Mouse (Mus musculus) A20 (cell line): ENCODE data around the gene 4930435E12Rik.

Experiments used
- DNase-seq: peaks from one replicate; pipeline ENCODE4 v3.0.0-alpha.2; 2011; ENCODE audit warnings: low read depth, low spot score

The 4930435E12Rik gene

GRCm38 (mm10) chr16:38828649-38829048 lies at the start of gene 4930435E12Rik:
4930435E12Rik (minus strand) TSS chr16:38828749.
- DNase-seq, result no peak

- no peak for DNase-seq
Observed at GRCm38 (mm10) chr16:38874481-38874880, 45.9 kb upstream of the 4930435E12Rik start.

- DNase-seq, result no peak
Observed at GRCm38 (mm10) chr16:38873231-38873630, 44.7 kb upstream of the 4930435E12Rik start.

GRCm38 (mm10) chr16:38864358-38864757 lies 35.8 kb upstream of the 4930435E12Rik start:
- no peak for DNase-seq

- DNase-seq, result no peak
Observed at GRCm38 (mm10) chr16:38860548-38860947, 32.0 kb upstream of the 4930435E12Rik start.

GRCm38 (mm10) chr16:38858120-38858749 lies 29.7 kb upstream of the 4930435E12Rik start:
- DNase-seq, result peak; percentile 48

- peak; percentile 70 for DNase-seq
Observed at GRCm38 (mm10) chr16:38812521-38812920, 16.0 kb downstream of the 4930435E12Rik start.

GRCm38 (mm10) chr16:38810196-38810595 lies 18.4 kb downstream of the 4930435E12Rik start:
- no peak for DNase-seq

GRCm38 (mm10) chr16:38807796-38808195 lies 20.8 kb downstream of the 4930435E12Rik start:
- DNase-seq, result peak; percentile 67

- DNase-seq, result no peak
Observed at GRCm38 (mm10) chr16:38800091-38800490, 28.5 kb downstream of the 4930435E12Rik start, which contains the start of gene Upk1b. Upk1b (minus strand) TSS chr16:38800328.

- DNase-seq, result no peak
Observed at GRCm38 (mm10) chr16:38798957-38799450, 29.5 kb downstream of the 4930435E12Rik start.

GRCm38 (mm10) chr16:38793120-38793519 lies 35.4 kb downstream of the 4930435E12Rik start:
- DNase-seq, result no peak

GRCm38 (mm10) chr16:38789966-38790365 lies 38.6 kb downstream of the 4930435E12Rik start:
- no peak for DNase-seq

GRCm38 (mm10) chr16:38789016-38789415 lies 39.5 kb downstream of the 4930435E12Rik start:
- DNase-seq, result no peak

- DNase-seq, result no peak
Observed at GRCm38 (mm10) chr16:38785301-38785700, 43.2 kb downstream of the 4930435E12Rik start.

- no peak for DNase-seq
Observed at GRCm38 (mm10) chr16:38782524-38783067, 46.0 kb downstream of the 4930435E12Rik start.

- no peak for DNase-seq
Observed at GRCm38 (mm10) chr16:38781946-38782345, 46.6 kb downstream of the 4930435E12Rik start.

GRCm38 (mm10) chr16:38780960-38781572 lies 47.5 kb downstream of the 4930435E12Rik start:
- no peak for DNase-seq

- no peak for DNase-seq
Observed at GRCm38 (mm10) chr16:38776342-38776741, 52.2 kb downstream of the 4930435E12Rik start.

GRCm38 (mm10) chr16:38774964-38775746 lies 53.4 kb downstream of the 4930435E12Rik start:
- no peak for DNase-seq

GRCm38 (mm10) chr16:38772906-38773496 lies 55.5 kb downstream of the 4930435E12Rik start:
- no peak for DNase-seq
